Mouse (Mus musculus) cortical plate, adult 2 months (tissue): ENCODE measurements around the gene Emc10. TPM values are rescaled to one million over a fixed set of nuclear protein-coding genes. Genes with fewer than 3 reads are reported as not detected.

Experiments
- H3K27ac ChIP-seq: fragments of 200-500 bp; 2 replicates; pipeline ENCODE4 v1.5.1; 2012; ENCODE audit warnings: low read length, control low read depth, inconsistent platforms; ENCODE audit not compliant: insufficient read depth
- H3K4me1 ChIP-seq: fragments of 200-500 bp; 2 replicates; pipeline ENCODE4 v1.6.1; 2011; ENCODE audit warnings: low read length; ENCODE audit not compliant: control insufficient read depth, insufficient read depth
- H3K4me3 ChIP-seq: fragments of 200-500 bp; 2 replicates; pipeline ENCODE4 v1.5.1; 2011; ENCODE audit warnings: mild to moderate bottlenecking, low read length, control low read depth; ENCODE audit not compliant: insufficient read depth
- CTCF ChIP-seq: fragments of 200-500 bp; IDR thresholded peaks from 2 replicates; pipeline ENCODE4 v1.5.1; 2011; ENCODE audit warnings: mild to moderate bottlenecking, control low read depth, low read length; ENCODE audit not compliant: insufficient read depth; ENCODE audit errors: extremely low read depth
- POLR2A ChIP-seq: fragments of 200-500 bp; IDR thresholded peaks from 2 replicates; pipeline ENCODE4 v1.6.1; 2011; ENCODE audit warnings: mild to moderate bottlenecking, low read length, control low read depth; ENCODE audit not compliant: insufficient read depth; ENCODE audit errors: extremely low read depth
- polyA plus RNA-seq: library from polyadenylated mRNA; depleted of rRNA; stranded (reverse); fragments of >200 nt; gene quantifications from 2 replicates; pipeline ENCODE4 v1.2.3, GENCODE M21; 2012

Emc10 gene
- polyA plus RNA-seq, 1 experiment, result 308 TPM

DNA sequence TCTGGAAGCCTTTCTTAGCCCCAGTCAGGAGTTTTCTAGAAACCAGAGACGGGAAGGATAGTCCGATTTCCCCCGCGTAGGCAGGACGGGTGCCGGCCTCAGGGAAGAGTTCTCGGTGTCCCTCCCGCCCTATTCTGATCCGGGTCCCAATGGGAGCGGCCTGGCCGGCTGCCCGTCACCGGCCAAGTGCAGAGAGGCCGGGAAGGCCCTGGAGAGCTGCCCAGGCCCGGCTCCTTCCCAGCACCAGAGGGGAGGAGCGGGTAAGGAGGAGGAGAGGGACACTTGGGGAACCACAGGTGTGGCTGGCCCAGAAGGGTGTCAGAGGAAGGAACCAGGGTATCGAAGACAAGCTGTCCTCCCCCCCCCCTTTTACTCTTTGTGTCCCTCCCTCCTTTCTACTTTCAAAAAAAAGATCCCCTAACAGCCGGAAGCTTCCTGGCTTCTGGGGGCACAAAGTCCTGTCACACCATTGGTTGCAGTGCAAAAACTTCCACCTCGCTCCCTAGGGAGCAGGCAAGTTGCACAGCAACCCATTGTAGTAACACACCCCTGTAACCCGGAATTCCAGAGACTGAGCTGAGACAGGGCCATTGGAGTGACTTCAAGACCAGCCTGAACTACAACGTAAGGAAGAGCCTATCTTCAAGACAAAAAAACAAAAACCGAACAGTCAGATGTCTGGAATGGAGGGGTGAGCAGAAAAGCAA is 28.9 kb upstream of the Emc10 start:
- no peak overlapping the region for H3K4me3 ChIP-seq
- no peak overlapping the region for H3K27ac ChIP-seq

DNA sequence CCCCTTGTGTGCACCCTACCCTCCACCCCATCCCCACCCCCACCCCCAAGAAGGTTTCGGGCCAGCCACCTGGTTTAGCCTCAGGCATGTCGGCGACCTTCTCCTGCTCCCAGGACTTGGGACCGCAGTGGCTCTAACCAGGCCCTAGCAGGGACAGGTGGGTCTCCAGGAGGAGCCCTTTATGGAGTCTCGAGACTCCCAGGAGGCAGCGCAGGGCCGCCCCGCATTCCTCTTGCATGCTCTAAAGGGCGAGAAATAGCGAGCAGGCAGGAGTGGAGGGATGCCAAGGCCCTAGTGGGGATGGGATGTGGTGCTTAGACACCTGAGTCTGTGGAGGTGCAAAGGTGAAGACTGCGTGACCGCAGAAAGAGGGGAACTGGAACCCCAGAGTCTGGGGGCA is 28.2 kb upstream of the Emc10 start, which contains the start of gene Mybpc2:
Mybpc2 (minus strand) TSS at position 155 of the 400 bp plus-strand sequence.
- Histone ChIP-seq H3K4me3 (no peak within 1 kb of the TSS), H3K27ac (no peak within 1 kb of the TSS), H3K4me1 (no peaks in the 10 kb centered on the region)
- TF ChIP-seq POLR2A (no peak), CTCF (no peak)

More for the DNA sequence above, 28.9 kb upstream of the Emc10 start:
- no peaks in the 10 kb centered on the region for H3K4me1 ChIP-seq
- TF ChIP-seq CTCF (no peak), POLR2A (no peak)

DNA sequence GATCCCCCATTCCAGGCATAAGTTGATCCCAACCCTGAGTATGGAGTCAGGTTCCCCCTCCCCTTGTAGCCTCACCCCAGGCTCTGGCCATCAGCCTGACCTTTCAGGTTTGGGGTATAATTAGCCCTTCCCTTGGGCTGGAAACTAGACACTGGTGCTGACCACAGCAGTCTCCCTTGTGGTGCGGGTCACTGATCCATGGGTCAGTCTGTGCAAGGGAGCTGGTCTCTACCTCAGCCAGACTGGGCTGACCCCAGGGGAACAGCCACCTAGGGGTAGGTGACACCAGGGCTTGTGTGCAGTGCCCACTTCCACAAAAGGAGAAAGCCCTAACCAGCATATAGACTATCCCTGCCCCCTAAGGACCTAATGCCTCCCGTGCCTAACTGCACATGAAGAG is 26.7 kb upstream of the Emc10 start:
- TF ChIP-seq CTCF, result no peak
- TF ChIP-seq POLR2A, result no peak
- no peaks in the 10 kb centered on the region for H3K4me1 ChIP-seq

DNA sequence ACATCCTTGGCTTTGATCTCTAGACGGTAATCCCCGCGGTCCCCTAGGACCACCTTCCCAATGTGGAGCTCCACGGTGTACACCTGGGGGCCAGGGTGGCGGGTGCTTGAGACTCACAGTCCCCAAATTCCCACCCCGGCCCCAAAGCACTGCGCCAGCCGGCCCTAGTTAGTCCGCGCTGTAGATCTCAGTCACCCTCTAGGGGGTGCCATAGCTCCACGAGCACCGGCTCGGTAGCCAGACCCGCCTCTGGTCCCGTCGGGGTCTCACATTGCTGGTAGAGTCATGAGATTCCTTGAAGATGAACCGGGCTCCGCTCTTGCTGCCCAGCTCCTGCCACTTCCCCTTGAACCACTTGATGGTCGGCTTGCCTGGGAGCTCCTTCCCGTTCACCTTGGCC is 25.4 kb upstream of the Emc10 start:
- Histone ChIP-seq H3K27ac (no peak overlapping the region), H3K4me3 (no peak overlapping the region), H3K4me1 (no peaks in the 10 kb centered on the region)
- TF ChIP-seq POLR2A, result no peak
- peak; percentile 46 for TF ChIP-seq CTCF

More for the DNA sequence above, 26.7 kb upstream of the Emc10 start:
- H3K27ac ChIP-seq, result no peak overlapping the region
- H3K4me3 ChIP-seq, result no peak overlapping the region

DNA sequence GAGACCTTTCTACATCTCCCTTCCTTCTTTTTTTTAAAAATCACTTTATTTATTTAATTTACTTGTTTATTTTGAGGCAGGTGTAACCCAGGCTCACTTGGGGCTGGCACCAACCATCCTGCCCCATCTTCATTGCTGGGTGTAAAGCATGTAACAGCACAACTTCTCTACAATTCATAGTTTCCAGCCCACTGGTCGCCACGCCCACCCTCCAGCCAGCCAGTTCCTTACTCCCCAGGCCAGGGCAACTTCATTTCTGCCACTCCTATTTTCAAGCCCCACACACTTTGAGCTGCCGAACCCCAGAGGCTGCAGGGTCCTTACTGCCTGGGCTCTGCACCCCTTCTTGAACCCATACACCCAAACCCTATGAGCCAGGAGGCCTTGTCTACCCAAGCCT is 24.7 kb upstream of the Emc10 start:
- Histone ChIP-seq H3K4me3 (no peak overlapping the region), H3K27ac (no peak overlapping the region), H3K4me1 (no peaks in the 10 kb centered on the region)
- TF ChIP-seq CTCF (no peak), POLR2A (no peak)

DNA sequence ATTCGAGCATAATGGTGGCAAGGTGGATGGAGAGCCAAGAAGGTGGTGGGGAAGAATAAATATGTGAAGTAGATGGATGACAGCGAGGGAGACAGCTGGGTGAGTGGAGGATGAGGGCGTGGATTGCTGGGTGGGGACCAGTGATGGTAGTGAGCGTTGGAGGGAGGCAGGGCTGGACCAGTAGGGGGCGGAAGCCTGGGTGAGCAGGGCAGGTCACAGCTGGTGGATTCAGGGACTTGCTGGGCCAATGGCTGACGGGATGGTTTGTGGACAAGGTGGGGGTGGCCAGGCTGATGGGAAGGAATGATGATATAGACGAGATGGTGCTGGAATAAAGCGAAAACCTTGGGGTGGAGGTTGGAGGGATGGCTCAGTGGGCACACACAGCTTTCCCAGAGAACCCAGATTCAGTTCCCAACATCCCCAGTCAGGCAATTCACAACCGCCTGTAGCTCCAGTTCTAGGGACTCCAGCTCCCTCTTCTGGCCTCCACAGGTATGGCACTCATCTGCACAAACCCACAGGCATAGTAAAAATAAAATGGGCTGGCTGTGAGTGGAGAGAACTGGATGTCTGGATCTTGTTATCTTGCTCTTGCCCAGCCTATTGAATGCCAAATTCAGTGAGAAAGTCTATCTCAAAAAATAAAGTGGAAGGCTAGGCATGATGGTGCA is 23.0 kb upstream of the Emc10 start:
- H3K27ac ChIP-seq, result no peak overlapping the region
- no peak overlapping the region for H3K4me3 ChIP-seq
- H3K4me1 ChIP-seq, result no peaks in the 10 kb centered on the region
- TF ChIP-seq POLR2A (no peak), CTCF (no peak)

DNA sequence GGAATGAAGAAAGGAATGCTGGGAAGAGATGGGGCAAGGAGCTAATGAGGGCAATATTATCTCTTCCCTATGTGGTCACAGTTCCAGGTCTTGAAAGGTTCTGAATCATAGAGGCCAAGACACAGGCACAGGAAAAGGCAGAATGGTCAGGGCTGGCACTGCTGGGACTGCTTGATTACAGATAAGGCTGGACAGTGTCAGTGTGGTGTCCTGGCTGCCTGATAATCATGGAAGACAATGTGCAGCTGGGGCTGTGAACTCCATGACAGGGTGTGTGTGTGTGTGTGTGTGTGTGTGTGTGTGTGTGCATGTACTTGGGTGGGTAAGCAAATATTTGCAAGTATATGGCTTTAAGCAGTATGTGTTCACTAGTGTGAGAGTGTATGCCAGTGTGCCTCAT is 11.2 kb upstream of the Emc10 start:
- H3K27ac ChIP-seq, result no peak overlapping the region
- no peaks in the 10 kb centered on the region for H3K4me1 ChIP-seq
- TF ChIP-seq CTCF, result no peak
- no peak for TF ChIP-seq POLR2A
- H3K4me3 ChIP-seq, result no peak overlapping the region

DNA sequence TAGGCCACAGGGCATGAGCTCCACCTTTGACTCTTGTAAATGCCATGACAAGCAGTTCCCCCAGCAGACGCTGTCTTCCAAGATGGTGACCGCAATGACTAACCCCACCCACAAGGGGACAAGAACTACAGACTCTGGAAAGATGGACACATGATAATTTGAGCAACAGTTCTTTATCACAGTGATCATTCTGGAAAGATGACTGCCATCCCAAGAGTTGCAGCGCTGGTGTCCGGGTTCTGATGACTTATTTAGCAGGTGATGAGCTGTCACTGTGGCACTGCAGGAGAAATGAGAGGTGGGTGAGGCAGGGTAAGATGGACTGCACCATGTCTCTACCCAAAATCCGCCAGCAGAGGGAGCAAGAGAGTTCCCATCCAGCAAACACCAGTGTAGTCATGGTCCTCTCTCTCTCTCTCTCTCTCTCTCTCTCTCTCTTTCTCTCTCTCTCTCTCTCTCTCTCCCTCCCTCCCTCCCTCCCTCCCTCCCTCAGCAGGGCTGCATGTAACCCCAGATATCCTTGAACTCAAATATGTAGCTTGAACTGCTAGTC is 5.3 kb upstream of the Emc10 start:
- Histone ChIP-seq H3K27ac (no peak overlapping the region), H3K4me1 (no peaks in the 10 kb centered on the region), H3K4me3 (no peak overlapping the region)
- TF ChIP-seq POLR2A (no peak), CTCF (peak; percentile 74)

DNA sequence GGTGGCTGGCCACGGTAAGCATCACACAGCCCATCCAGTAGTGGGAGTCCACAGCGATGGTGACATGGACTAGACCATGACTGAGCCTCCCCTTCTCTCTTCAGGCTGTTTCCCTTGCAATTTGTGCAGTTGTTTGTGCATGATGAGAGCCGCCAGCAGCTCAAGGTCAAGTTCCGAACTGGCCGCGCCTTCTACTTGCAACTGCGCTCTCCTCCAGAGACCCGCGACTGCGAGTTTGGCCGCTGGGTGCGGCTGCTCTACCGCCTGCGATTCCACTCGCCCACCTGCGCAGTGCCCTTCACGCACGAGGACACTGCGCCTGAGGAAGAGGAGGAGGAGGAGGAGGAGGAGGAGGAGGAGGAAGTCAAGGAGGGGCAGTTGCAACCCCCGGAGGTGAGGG is 3.7 kb upstream of the Emc10 start:
- no peaks in the 10 kb centered on the region for H3K4me1 ChIP-seq
- TF ChIP-seq CTCF (no peak), POLR2A (no peak)
- no peak overlapping the region for H3K27ac ChIP-seq
- H3K4me3 ChIP-seq, result no peak overlapping the region

DNA sequence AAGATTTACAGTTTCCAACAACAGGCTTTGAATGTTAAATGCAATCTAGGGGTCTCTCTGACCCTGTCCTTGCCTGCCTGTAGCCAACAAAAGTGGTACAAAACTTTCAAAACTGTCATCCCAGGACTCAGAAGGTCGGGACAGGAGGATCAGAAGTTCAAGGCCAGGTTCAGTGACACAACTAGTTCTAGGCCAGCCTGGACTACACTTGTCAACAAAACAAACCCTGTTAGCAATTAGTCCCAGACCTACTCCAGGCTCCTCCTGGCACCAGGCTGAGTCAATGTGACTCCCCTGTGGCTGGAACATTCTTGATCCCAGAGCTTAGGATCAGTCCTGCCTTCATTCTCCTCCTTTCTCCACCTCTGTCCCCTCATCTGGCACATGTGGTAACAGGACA is 2.6 kb upstream of the Emc10 start:
- no peak overlapping the region for H3K4me3 ChIP-seq
- peaks cover 4% of the 10 kb centered on the region for H3K4me1 ChIP-seq
- no peak for TF ChIP-seq POLR2A
- TF ChIP-seq CTCF, result no peak
- H3K27ac ChIP-seq, result no peak overlapping the region
